Mouse (Mus musculus) left cerebral cortex, adult 18-20 months (tissue): ENCODE measurements around the gene Zfp141. TPM values are rescaled to one million over a fixed set of nuclear protein-coding genes. Genes with fewer than 3 reads are reported as not detected.

Source experiments
- DNase-seq, 2 experiments: peaks; one replicate each; pipeline ENCODE4 v3.0.0; 2021 to 2022; ENCODE audit warnings: low spot score in 2 of 2, mixed read lengths in 1 of 2
- long read RNA-seq, 2 experiments: library from polyadenylated mRNA; stranded (forward); transcript quantifications; one replicate each; pipeline ENCODE4 v2.0.0; 2021
- total RNA-seq, 2 experiments: library from RNA; stranded (reverse); gene quantifications; 2 replicates each; pipeline ENCODE4 v1.2.3; 2021

The Zfp141 gene
- total RNA-seq: 10 to 100 TPM; 17.4 to 17.9 TPM
- long read RNA-seq, experiment 1, full-length matches to known transcripts: 1 of 4 reads
- long read RNA-seq, experiment 1, partial matches to known transcripts: 0 of 4 reads
- long read RNA-seq, experiment 1, other reads (novel, unspliced or antisense): 3 of 4 reads
- long read RNA-seq, experiment 2, full-length matches to known transcripts: 1 of 8 reads
- long read RNA-seq, experiment 2, partial matches to known transcripts: 0 of 8 reads
- long read RNA-seq, experiment 2, other reads (novel, unspliced or antisense): 7 of 8 reads

GRCm38 (mm10) chr7:42505588-42505987 is at the start of gene Zfp141:
Gene Zfp141 (minus strand): TSS chr7:42505740.
- DNase-seq: peak; percentile 80 to 86

- DNase-seq: no peak
These were observed 46.2 kb upstream of the Zfp141 start for GRCm38 (mm10) chr7:42551766-42552165.

GRCm38 (mm10) chr7:42505186-42505585 is 354 bp downstream of the Zfp141 start:
- DNase-seq: peak; percentile 6 to 51

- no peak for DNase-seq
These were observed 7.3 kb downstream of the Zfp141 start for GRCm38 (mm10) chr7:42498248-42498647.

- no peak for DNase-seq
These were observed 8.2 kb downstream of the Zfp141 start for GRCm38 (mm10) chr7:42497356-42497755.

GRCm38 (mm10) chr7:42496202-42496601 is 9.3 kb downstream of the Zfp141 start:
- DNase-seq: no peak

GRCm38 (mm10) chr7:42490859-42491258 is 14.7 kb downstream of the Zfp141 start:
- DNase-seq: no peak

GRCm38 (mm10) chr7:42490358-42490757 is 15.2 kb downstream of the Zfp141 start:
- no peak for DNase-seq

GRCm38 (mm10) chr7:42454640-42455039 is 50.9 kb downstream of the Zfp141 start:
- DNase-seq: peak in 1 of 2 experiments; percentile 2

- peak in 1 of 2 experiments; percentile 5 for DNase-seq
These were observed 54.9 kb downstream of the Zfp141 start for GRCm38 (mm10) chr7:42450618-42451017.

- DNase-seq: no peak
These were observed 57.7 kb downstream of the Zfp141 start, which contains the start of gene 4933421I07Rik for GRCm38 (mm10) chr7:42447850-42448249. Gene 4933421I07Rik (minus strand): TSS chr7:42448120.

GRCm38 (mm10) chr7:42447352-42447751 is 58.2 kb downstream of the Zfp141 start:
- no peak for DNase-seq

Other genes with a start within 250 kb of the Zfp141 start
- not detected for gene Vmn2r61, start 245.7 kb downstream of the Zfp141 start, total RNA-seq
- not detected for gene 4933421I07Rik, start 57.6 kb downstream of the Zfp141 start, total RNA-seq
- gene Gm21028, start 72.8 kb upstream of the Zfp141 start, total RNA-seq: not detected
- 1 to 10 TPM; 1.1 to 2.0 TPM for gene Zfp977, start 86.8 kb upstream of the Zfp141 start, total RNA-seq
- 1 to 10 TPM; 2.7 to 2.9 TPM for gene Zfp976, start 136.8 kb upstream of the Zfp141 start, total RNA-seq
- gene Zfp975, start 187.0 kb upstream of the Zfp141 start, total RNA-seq: 1 to 10 TPM; 7.1 to 7.2 TPM
- gene Gm17067, start 221.3 kb upstream of the Zfp141 start, total RNA-seq: not detected